Mouse (Mus musculus): ENCODE data around the gene Pip4k2a. TPM values are rescaled to one million over a fixed set of nuclear protein-coding genes. Genes with fewer than 3 reads are reported as not detected.

The Pip4k2a gene
- total and polyA plus RNA-seq, 3 experiments = 6.6 to 52.9 (median 20.8) TPM

GRCm38 (mm10) chr2:18799966-18800645 is 197.8 kb downstream of the Pip4k2a start:
- in situ Hi-C loops (cut with MboI; ENCODE audit: low pct_ligation_motif_present, low pct_unique_long_range_greater_than_20kb, low sequenced_read_pairs) = no loop called here
- Histone ChIP-seq H3K9ac (ENCODE audit: insufficient read depth, low read depth) (no peak overlapping the region), H3K9me3 (replicated peaks; ENCODE audit: low read length) (no peaks in the 10 kb centered on the region), H3K4me2 (ENCODE audit: insufficient read depth, low read depth, poor library complexity, severe bottlenecking) (no peak overlapping the region), H3K79me2 (replicated peaks; ENCODE audit: control insufficient read depth, extremely low read depth, insufficient read depth, poor library complexity, severe bottlenecking) (no peaks in the 10 kb centered on the region), H3K4me1 (ENCODE audit: control insufficient read depth in 1 of 2, insufficient read depth in 2 of 2) (0 out of 4 replicates have a peak, but pooled peaks cover 0 to 4% of the 10 kb centered on the region in 2 experiments), H3K27ac (ENCODE audit: insufficient read depth, low read depth) (no peak overlapping the region), H3K36me3 (replicated peaks in 1 of 2; ENCODE audit: control insufficient read depth in 1 of 2, insufficient read depth in 1 of 2, low read length in 1 of 2) (no peaks in the 10 kb centered on the region), H3K27me3 (replicated peaks) (no peaks in the 10 kb centered on the region), H3K4me3 (replicated peaks in 1 of 3; ENCODE audit: low read depth in 2 of 3, low read length in 2 of 3, poor library complexity in 1 of 3) (no peak overlapping the region)
- TF ChIP-seq CHD2 (IDR thresholded peaks at IDR 0.05; ENCODE audit: low read length) (no peak), ELF1 (IDR thresholded peaks at IDR 0.05; ENCODE audit: low read depth, low read length) (no peak), NELFE (IDR thresholded peaks at IDR 0.05; ENCODE audit: low read depth, low read length) (no peak), USF1 (IDR thresholded peaks at IDR 0.05; ENCODE audit: low read depth, low read length) (no peak), POLR2AphosphoS2 (IDR thresholded peaks at IDR 0.05; ENCODE audit: low read depth, low read length) (no peak), BHLHE40 (IDR thresholded peaks at IDR 0.05; ENCODE audit: low read depth, low read length) (no peak), MAX (IDR thresholded peaks at IDR 0.05; ENCODE audit: low read length) (no peak), UBTF (IDR thresholded peaks at IDR 0.05; ENCODE audit: low read depth, low read length) (no peak), ZNF384 (IDR thresholded peaks at IDR 0.05; ENCODE audit: low read depth, low read length) (no peak), ZC3H11A (IDR thresholded peaks at IDR 0.05; ENCODE audit: low read depth, low read length) (no peak), CHD1 (IDR thresholded peaks at IDR 0.05; ENCODE audit: low read depth, low read length) (no peak)
- no peak for DNase-seq (ENCODE audit: extremely low read depth)
- dilution Hi-C loops (cut with MboI; ENCODE audit: extremely low pct_ligation_motif_present, extremely low pct_unique_long_range_greater_than_20kb, low sequenced_read_pairs) = no loop called here

- Histone ChIP-seq H3K27ac (ENCODE audit: insufficient read depth, low read depth) (no peak overlapping the region), H3K36me3 (replicated peaks in 1 of 2; ENCODE audit: control insufficient read depth in 1 of 2, insufficient read depth in 1 of 2, low read length in 1 of 2) (no peaks in the 10 kb centered on the region), H3K4me3 (replicated peaks in 1 of 3; ENCODE audit: low read depth in 2 of 3, low read length in 2 of 3, poor library complexity in 1 of 3) (no peak overlapping the region), H3K27me3 (replicated peaks) (no peaks in the 10 kb centered on the region), H3K79me2 (replicated peaks; ENCODE audit: control insufficient read depth, extremely low read depth, insufficient read depth, poor library complexity, severe bottlenecking) (no peaks in the 10 kb centered on the region), H3K4me1 (ENCODE audit: control insufficient read depth in 1 of 2, insufficient read depth in 2 of 2) (0 out of 4 replicates have a peak, but pooled peaks cover 0 to 4% of the 10 kb centered on the region in 2 experiments), H3K4me2 (ENCODE audit: insufficient read depth, low read depth, poor library complexity, severe bottlenecking) (no peak overlapping the region), H3K9me3 (replicated peaks; ENCODE audit: low read length) (no peaks in the 10 kb centered on the region), H3K9ac (ENCODE audit: insufficient read depth, low read depth) (no peak overlapping the region)
- dilution Hi-C loops (cut with MboI; ENCODE audit: extremely low pct_ligation_motif_present, extremely low pct_unique_long_range_greater_than_20kb, low sequenced_read_pairs) (no loop called here), in situ Hi-C loops (cut with MboI; ENCODE audit: low pct_ligation_motif_present, low pct_unique_long_range_greater_than_20kb, low sequenced_read_pairs) (no loop called here)
- no peak for DNase-seq (ENCODE audit: extremely low read depth)
- TF ChIP-seq BHLHE40 (IDR thresholded peaks at IDR 0.05; ENCODE audit: low read depth, low read length) = peak; percentile 59
- no peak for TF ChIP-seq ZMIZ1 (IDR thresholded peaks at IDR 0.05; ENCODE audit: low read depth, low read length)
Measured at GRCm38 (mm10) chr2:18799265-18799965, 198.5 kb downstream of the Pip4k2a start.

All from CH12.LX (cell line).